Mouse (Mus musculus): ENCODE data around the gene Stag3. TPM values are rescaled to one million over a fixed set of nuclear protein-coding genes. Genes with fewer than 3 reads are reported as not detected.
A peak's percentile ranks its signal among the peaks of the same experiment; 100 is the strongest.

Stag3 gene
- polyA plus RNA-seq, 1 experiment from 2014 or later: 12.5 TPM

GRCm38 (mm10) chr5:138263260-138264206, 16.5 kb upstream of the Stag3 start, which contains the start of gene BC037034:
Gene BC037034 (minus strand): TSS chr5:138264033.
- ATAC-seq (ENCODE audit: low read depth): peak; percentile 92
- H3K4me1 ChIP-seq (ENCODE audit: control insufficient read depth, insufficient read depth, low read length): peaks cover 19% of the 10 kb centered on the region
- H3K27me3 ChIP-seq (ENCODE audit: control insufficient read depth, insufficient read depth, low read length): no peaks in the 10 kb centered on the region; the same call in 1 of the 2 replicates
- peak within 1 kb of the TSS; percentile 89 for H3K9ac ChIP-seq (replicated peaks; ENCODE audit: low read depth, low read length)
- no peaks in the 10 kb centered on the region for H3K9me3 ChIP-seq (ENCODE audit: control insufficient read depth, low read length)
- H3K4me3 ChIP-seq (ENCODE audit: low read depth, low read length): peak within 1 kb of the TSS; percentile 96
- H3K4me2 ChIP-seq (ENCODE audit: low read depth, low read length): peak within 1 kb of the TSS; percentile 98
- WGBS: 1% methylated on average over 55 of the region's 71 CpGs
- peaks cover 29% of the 10 kb centered on the region for H3K36me3 ChIP-seq (ENCODE audit: control insufficient read depth, insufficient read depth, low read length)
- H3K27ac ChIP-seq (ENCODE audit: low read depth, low read length): peak within 1 kb of the TSS; percentile 72

DNA sequence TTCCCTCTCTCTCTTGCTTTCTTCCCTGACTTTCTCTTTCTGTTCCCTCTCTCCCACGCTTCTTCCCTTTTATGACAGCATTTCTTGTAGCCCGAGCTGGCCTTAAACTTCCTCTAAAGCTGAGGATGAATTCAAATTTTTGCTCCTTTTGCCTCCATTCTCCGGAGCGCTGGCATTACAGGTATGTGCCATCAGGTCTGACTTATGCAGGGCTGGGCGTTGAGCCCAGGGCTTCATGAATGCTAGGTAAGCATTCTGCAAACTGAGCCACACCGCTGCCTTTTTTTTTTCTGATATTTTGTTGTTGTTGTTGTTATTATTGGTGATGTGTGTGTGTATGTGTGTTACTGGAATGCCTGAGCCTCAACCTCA, 15.8 kb upstream of the Stag3 start:
- ATAC-seq (ENCODE audit: low read depth): no peak
- peak overlapping the region; percentile 98 for H3K4me2 ChIP-seq (ENCODE audit: low read depth, low read length)
- H3K4me3 ChIP-seq (ENCODE audit: low read depth, low read length): peak overlapping the region; percentile 96
- peaks cover 19% of the 10 kb centered on the region for H3K4me1 ChIP-seq (ENCODE audit: control insufficient read depth, insufficient read depth, low read length)
- H3K36me3 ChIP-seq (ENCODE audit: control insufficient read depth, insufficient read depth, low read length): peaks cover 27% of the 10 kb centered on the region
- H3K9me3 ChIP-seq (ENCODE audit: control insufficient read depth, low read length): no peaks in the 10 kb centered on the region
- peak overlapping the region; percentile 70 for H3K27ac ChIP-seq (ENCODE audit: low read depth, low read length)
- no peaks in the 10 kb centered on the region; the same call in 1 of the 2 replicates for H3K27me3 ChIP-seq (ENCODE audit: control insufficient read depth, insufficient read depth, low read length)
- 11% methylated on average over 6 of the region's 6 CpGs for WGBS
- peak overlapping the region; percentile 89 for H3K9ac ChIP-seq (replicated peaks; ENCODE audit: low read depth, low read length)

DNA sequence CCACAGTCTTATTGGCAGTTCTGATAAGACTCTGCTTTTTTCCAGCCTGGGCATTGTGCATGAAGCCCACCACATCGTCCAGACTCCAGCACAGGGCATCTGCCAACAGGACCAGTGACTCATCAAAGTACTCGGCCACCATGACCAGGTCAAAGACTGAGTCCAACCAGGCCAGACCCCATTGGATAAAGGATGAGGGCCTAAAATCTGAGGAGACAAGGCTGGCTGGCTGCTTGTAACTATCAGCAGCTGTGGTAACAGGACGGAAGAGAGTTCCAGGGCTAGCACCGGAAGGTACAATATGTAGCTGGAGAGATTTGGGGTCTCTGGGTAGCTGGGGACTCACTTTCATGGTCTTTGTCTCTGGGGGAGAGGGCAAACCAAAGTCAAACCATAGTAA, 14.3 kb upstream of the Stag3 start:
- H3K4me3 ChIP-seq (ENCODE audit: low read depth, low read length): no peak overlapping the region
- peaks cover 12% of the 10 kb centered on the region for H3K36me3 ChIP-seq (ENCODE audit: control insufficient read depth, insufficient read depth, low read length)
- ATAC-seq (ENCODE audit: low read depth): no peak
- peaks cover 19% of the 10 kb centered on the region for H3K4me1 ChIP-seq (ENCODE audit: control insufficient read depth, insufficient read depth, low read length)
- H3K27me3 ChIP-seq (ENCODE audit: control insufficient read depth, insufficient read depth, low read length): no peaks in the 10 kb centered on the region; the same call in 1 of the 2 replicates
- H3K27ac ChIP-seq (ENCODE audit: low read depth, low read length): no peak overlapping the region
- 94% methylated on average over 4 of the region's 4 CpGs for WGBS
- no peak overlapping the region for H3K9ac ChIP-seq (replicated peaks; ENCODE audit: low read depth, low read length)
- H3K9me3 ChIP-seq (ENCODE audit: control insufficient read depth, low read length): no peaks in the 10 kb centered on the region
- no peak overlapping the region for H3K4me2 ChIP-seq (ENCODE audit: low read depth, low read length)

- Histone ChIP-seq H3K36me3 (ENCODE audit: control insufficient read depth, insufficient read depth, low read length) (peaks cover under 1% of the 10 kb centered on the region; the same call in 1 of the 2 replicates), H3K4me1 (ENCODE audit: control insufficient read depth, insufficient read depth, low read length) (peaks cover 19% of the 10 kb centered on the region), H3K27me3 (ENCODE audit: control insufficient read depth, insufficient read depth, low read length) (no peaks in the 10 kb centered on the region; the same call in 1 of the 2 replicates), H3K9me3 (ENCODE audit: control insufficient read depth, low read length) (no peaks in the 10 kb centered on the region), H3K4me3 (ENCODE audit: low read depth, low read length) (no peak overlapping the region), H3K27ac (ENCODE audit: low read depth, low read length) (no peak overlapping the region), H3K9ac (replicated peaks; ENCODE audit: low read depth, low read length) (no peak overlapping the region), H3K4me2 (ENCODE audit: low read depth, low read length) (no peak overlapping the region)
- no peak for ATAC-seq (ENCODE audit: low read depth)
- 93% methylated on average over 3 of the region's 3 CpGs for WGBS
Observed at GRCm38 (mm10) chr5:138267114-138267513, 12.9 kb upstream of the Stag3 start.

DNA sequence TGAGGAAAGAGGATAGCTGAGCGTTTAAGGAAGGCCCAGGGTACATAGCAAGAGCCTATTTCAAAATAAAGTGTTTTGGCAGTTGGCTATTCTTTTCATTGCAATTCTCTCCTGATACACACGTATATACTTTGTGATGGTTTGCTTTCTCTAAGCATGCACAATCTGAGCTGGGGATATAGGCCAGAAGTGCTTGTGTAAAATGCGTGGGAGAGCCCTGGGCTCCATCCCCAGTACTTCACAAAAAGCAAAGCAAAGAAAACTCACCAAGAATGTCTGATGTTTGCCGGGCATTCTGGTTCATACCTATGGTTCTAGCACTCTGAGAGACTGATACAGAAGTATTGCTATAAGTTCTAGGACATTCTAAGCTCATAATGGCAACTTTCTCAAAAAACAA, 11.1 kb upstream of the Stag3 start:
- no peak for ATAC-seq (ENCODE audit: low read depth)
- no peaks in the 10 kb centered on the region for H3K27me3 ChIP-seq (ENCODE audit: control insufficient read depth, insufficient read depth, low read length)
- H3K4me3 ChIP-seq (ENCODE audit: low read depth, low read length): no peak overlapping the region
- no peak overlapping the region for H3K4me2 ChIP-seq (ENCODE audit: low read depth, low read length)
- H3K9ac ChIP-seq (replicated peaks; ENCODE audit: low read depth, low read length): no peak overlapping the region
- H3K9me3 ChIP-seq (ENCODE audit: control insufficient read depth, low read length): no peaks in the 10 kb centered on the region
- H3K27ac ChIP-seq (ENCODE audit: low read depth, low read length): no peak overlapping the region
- peaks cover 9% of the 10 kb centered on the region for H3K4me1 ChIP-seq (ENCODE audit: control insufficient read depth, insufficient read depth, low read length)
- H3K36me3 ChIP-seq (ENCODE audit: control insufficient read depth, insufficient read depth, low read length): no peaks in the 10 kb centered on the region; the same call in 1 of the 2 replicates
- 84% methylated on average over 4 of the region's 4 CpGs for WGBS

- ATAC-seq (ENCODE audit: low read depth): no peak
- Histone ChIP-seq H3K9me3 (ENCODE audit: control insufficient read depth, low read length) (no peaks in the 10 kb centered on the region), H3K4me1 (ENCODE audit: control insufficient read depth, insufficient read depth, low read length) (peaks cover 16% of the 10 kb centered on the region), H3K27me3 (ENCODE audit: control insufficient read depth, insufficient read depth, low read length) (no peaks in the 10 kb centered on the region), H3K4me2 (ENCODE audit: low read depth, low read length) (no peak overlapping the region), H3K4me3 (ENCODE audit: low read depth, low read length) (no peak overlapping the region), H3K9ac (replicated peaks; ENCODE audit: low read depth, low read length) (no peak overlapping the region), H3K27ac (ENCODE audit: low read depth, low read length) (no peak overlapping the region), H3K36me3 (ENCODE audit: control insufficient read depth, insufficient read depth, low read length) (no peaks in the 10 kb centered on the region; the same call in 1 of the 2 replicates)
- WGBS: 63% methylated on average over 3 of the region's 3 CpGs
Observed at GRCm38 (mm10) chr5:138271232-138271631, 8.8 kb upstream of the Stag3 start.

DNA sequence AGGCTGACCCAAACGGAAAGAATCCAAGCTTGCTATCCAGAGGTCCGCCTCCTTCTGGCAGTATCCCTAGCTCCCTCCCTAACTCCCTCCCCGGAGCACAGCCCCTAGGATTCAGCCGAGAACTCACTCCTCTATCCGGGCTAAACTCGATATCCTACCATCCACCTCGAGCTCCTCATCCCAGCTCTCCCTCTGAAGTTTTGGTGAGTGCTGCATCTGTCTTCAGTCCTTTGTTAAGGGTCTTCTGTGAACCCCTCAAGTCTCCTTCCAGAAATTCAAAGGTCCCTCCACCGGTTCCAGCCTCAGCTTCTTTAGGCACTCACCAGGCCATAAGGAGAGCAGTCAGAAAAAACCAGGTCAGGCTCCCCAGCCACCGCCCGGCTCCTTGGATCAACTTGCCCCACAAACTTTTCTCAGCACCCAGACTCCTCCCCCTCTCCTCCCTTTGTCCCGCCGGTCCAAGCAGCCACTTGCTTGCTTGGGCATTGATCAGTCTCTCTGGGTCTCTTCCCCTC, 7.6 kb upstream of the Stag3 start, which contains the start of gene Gal3st4:
Gene Gal3st4, minus strand, starts transcription at position 432 of the 515 bp plus-strand sequence.
- WGBS: 4% methylated on average over 12 of the region's 12 CpGs
- ATAC-seq (ENCODE audit: low read depth): no peak
- H3K9me3 ChIP-seq (ENCODE audit: control insufficient read depth, low read length): no peaks in the 10 kb centered on the region
- no peaks in the 10 kb centered on the region for H3K27me3 ChIP-seq (ENCODE audit: control insufficient read depth, insufficient read depth, low read length)
- peaks cover 29% of the 10 kb centered on the region for H3K4me1 ChIP-seq (ENCODE audit: control insufficient read depth, insufficient read depth, low read length)
- no peak within 1 kb of the TSS for H3K4me3 ChIP-seq (ENCODE audit: low read depth, low read length)
- no peak within 1 kb of the TSS for H3K9ac ChIP-seq (replicated peaks; ENCODE audit: low read depth, low read length)
- peak within 1 kb of the TSS; percentile 24; the same call in 1 of the 2 replicates for H3K4me2 ChIP-seq (ENCODE audit: low read depth, low read length)
- no peaks in the 10 kb centered on the region; the same call in 1 of the 2 replicates for H3K36me3 ChIP-seq (ENCODE audit: control insufficient read depth, insufficient read depth, low read length)
- no peak within 1 kb of the TSS for H3K27ac ChIP-seq (ENCODE audit: low read depth, low read length)

DNA sequence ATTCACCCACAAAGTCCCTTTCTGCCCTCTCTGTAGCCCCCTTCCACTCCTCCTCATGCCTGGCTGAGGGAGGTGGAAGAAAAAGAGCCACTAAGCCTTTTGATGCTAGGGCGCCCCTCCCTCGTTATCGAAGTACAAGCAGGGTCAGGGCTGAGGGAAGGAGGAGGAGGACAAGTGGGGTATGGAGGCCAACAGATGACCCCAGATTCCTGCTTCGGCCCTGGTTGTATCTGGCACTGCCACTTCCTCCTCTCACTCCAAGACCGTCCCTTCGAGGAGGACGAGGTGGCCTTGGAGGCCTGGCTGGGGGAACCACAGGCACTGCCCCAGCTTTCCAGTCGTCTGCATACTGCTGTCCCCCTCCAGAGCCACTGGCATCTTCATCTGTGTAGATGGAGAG, 5.9 kb upstream of the Stag3 start:
- WGBS: 63% methylated on average over 8 of the region's 8 CpGs
- no peak for ATAC-seq (ENCODE audit: low read depth)
- peaks cover 4% of the 10 kb centered on the region; the same call in 1 of the 2 replicates for H3K36me3 ChIP-seq (ENCODE audit: control insufficient read depth, insufficient read depth, low read length)
- no peaks in the 10 kb centered on the region for H3K9me3 ChIP-seq (ENCODE audit: control insufficient read depth, low read length)
- H3K4me1 ChIP-seq (ENCODE audit: control insufficient read depth, insufficient read depth, low read length): peaks cover 44% of the 10 kb centered on the region
- no peak overlapping the region for H3K9ac ChIP-seq (replicated peaks; ENCODE audit: low read depth, low read length)
- H3K27ac ChIP-seq (ENCODE audit: low read depth, low read length): no peak overlapping the region
- no peak overlapping the region for H3K4me2 ChIP-seq (ENCODE audit: low read depth, low read length)
- H3K27me3 ChIP-seq (ENCODE audit: control insufficient read depth, insufficient read depth, low read length): no peaks in the 10 kb centered on the region
- no peak overlapping the region for H3K4me3 ChIP-seq (ENCODE audit: low read depth, low read length)

All from neural tube, embryonic 14.5 days (tissue).